Mouse (Mus musculus) liver, embryonic 14.5 days (tissue): Measurements from ENCODE around the gene Sp1. TPM values are rescaled to one million over a fixed set of nuclear protein-coding genes. Genes with fewer than 3 reads are reported as not detected.
A peak's percentile ranks its signal among the peaks of the same experiment; 100 is the strongest.

Experiments
- ATAC-seq: fragments of 200-750 bp; cut with Nextera tagmentation; 2 replicates; pipeline ENCODE4 v1.8.0; 2017; ENCODE audit warnings: moderate number of reproducible peaks, mild to moderate bottlenecking, moderate library complexity; ENCODE audit not compliant: insufficient read depth
- DNase-seq, 3 experiments: peaks; one replicate each; pipeline ENCODE4 v3.0.0-alpha.2; 2012 to 2013; ENCODE audit warnings: low read depth in 3 of 3, low spot score in 3 of 3
- H3K27ac ChIP-seq: fragments of 300-500 bp; sonication (generic); 2 replicates; pipeline ENCODE4 v1.5.1; 2014; ENCODE audit warnings: moderate library complexity, mild to moderate bottlenecking, control low read depth, inconsistent platforms
- H3K27me3 ChIP-seq: fragments of 300-500 bp; sonication (generic); 2 replicates; pipeline ENCODE4 v1.6.1; 2014; ENCODE audit warnings: mild to moderate bottlenecking, low read length, moderate library complexity; ENCODE audit not compliant: control insufficient read depth, insufficient read depth
- H3K36me3 ChIP-seq: fragments of 300-500 bp; sonication (generic); replicated peaks from 2 replicates; pipeline ENCODE4 v1.6.1; 2014; ENCODE audit warnings: low read depth; ENCODE audit not compliant: control insufficient read depth, insufficient read depth
- H3K4me1 ChIP-seq, 2 experiments: fragments of 200-500 bp in 1 of 2; fragments of 300-500 bp in 1 of 2; sonication (generic) in 1 of 2; replicated peaks; 2 replicates each; pipeline ENCODE4 v1.6.1; 2012 to 2014; ENCODE audit warnings: antibody characterized with exemption in 1 of 2, inconsistent platforms in 1 of 2, low read length in 1 of 2; ENCODE audit not compliant: control insufficient read depth in 2 of 2, insufficient read depth in 2 of 2
- H3K4me2 ChIP-seq: fragments of 300-500 bp; sonication (generic); 2 replicates; pipeline ENCODE4 v1.6.1; 2014; ENCODE audit warnings: low read depth, mild to moderate bottlenecking, control low read depth, moderate library complexity
- H3K4me3 ChIP-seq, 2 experiments: fragments of 200-500 bp in 1 of 2; fragments of 300-500 bp in 1 of 2; sonication (generic) in 1 of 2; 2 replicates each; pipeline ENCODE4 v1.5.1; 2012 to 2014; ENCODE audit warnings: low read depth in 2 of 2, low read length in 2 of 2, mild to moderate bottlenecking in 2 of 2, control low read depth in 1 of 2, inconsistent platforms in 1 of 2, moderate library complexity in 1 of 2; ENCODE audit not compliant: insufficient read depth in 1 of 2
- H3K9ac ChIP-seq: fragments of 300-500 bp; sonication (generic); replicated peaks from 2 replicates; pipeline ENCODE4 v1.6.1; 2014; ENCODE audit warnings: mild to moderate bottlenecking, control low read depth, moderate library complexity
- H3K9me3 ChIP-seq: fragments of 300-500 bp; sonication (generic); 2 replicates; pipeline ENCODE4 v1.6.1; 2016; ENCODE audit warnings: low read length, mixed read lengths; ENCODE audit not compliant: control insufficient read depth
- CTCF ChIP-seq: IDR thresholded peaks from 2 replicates; pipeline ENCODE4 v1.5.1; 2016; ENCODE audit warnings: antibody characterized with exemption, low read depth, control low read depth
- EP300 ChIP-seq: IDR thresholded peaks from 2 replicates; pipeline ENCODE4 v1.6.1; 2016; ENCODE audit warnings: antibody characterized with exemption, low read depth
- WGBS: fragments of 180-500 bp; shearing (Covaris S2); extraction: QIAGEN DNeasy Blood & Tissue Kit; methylation state at CpG from one replicate; pipeline ENCODE4 v1.1.7; 2014; ENCODE audit not compliant: insufficient replicate concordance; 5-methylcytosine and 5-hydroxymethylcytosine counted together
- polyA plus RNA-seq, 2 experiments: library from polyadenylated mRNA; depleted of rRNA in 1 of 2; stranded (reverse) in 1 of 2; unstranded in 1 of 2; fragments of >200 nt; fragmentation: Nextera tagmentation in 1 of 2; extraction: Ambion mirVana in 1 of 2; gene quantifications; 2 replicates each; pipeline versions ENCODE4 v1.2.1 to v1.2.3; 2012 to 2014

Gene Sp1
- polyA plus RNA-seq, 2 experiments: 5.4 to 9.5 TPM

DNA sequence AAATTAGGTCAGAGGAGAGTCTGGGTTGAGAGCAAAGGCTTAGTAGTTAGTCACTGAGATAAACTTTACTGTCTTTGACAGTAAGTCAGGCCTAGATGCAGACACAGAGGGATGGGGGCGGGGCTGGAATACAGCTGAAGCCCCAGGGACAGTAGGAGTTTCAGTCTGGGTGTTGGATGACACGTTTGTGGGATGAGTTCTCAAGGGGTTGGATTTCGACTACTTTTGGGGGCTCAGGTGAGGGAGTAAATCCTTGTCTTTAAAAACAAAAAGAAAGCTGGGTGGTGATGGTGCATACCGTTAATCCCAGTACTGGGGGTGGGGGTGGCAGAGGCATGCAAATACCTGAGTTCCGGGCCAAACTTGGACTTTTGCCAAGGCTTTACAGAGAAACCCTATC lies 7.3 kb upstream of the Sp1 start:
- H3K36me3 ChIP-seq: no peaks in the 10 kb centered on the region
- peaks cover 35 to 53% of the 10 kb centered on the region in 2 experiments for H3K4me1 ChIP-seq
- peak overlapping the region in 1 of 2 experiments; percentile 73; a peak in 2 of 4 replicates for H3K4me3 ChIP-seq
- peak overlapping the region; percentile 95 for H3K4me2 ChIP-seq
- H3K9ac ChIP-seq: no peak overlapping the region
- no peak for ATAC-seq
- 45% methylated on average over 5 of the region's 5 CpGs for WGBS
- no peak for DNase-seq
- no peak overlapping the region for H3K27ac ChIP-seq
- no peaks in the 10 kb centered on the region for H3K9me3 ChIP-seq
- TF ChIP-seq EP300 (no peak), CTCF (no peak)
- H3K27me3 ChIP-seq: no peaks in the 10 kb centered on the region

DNA sequence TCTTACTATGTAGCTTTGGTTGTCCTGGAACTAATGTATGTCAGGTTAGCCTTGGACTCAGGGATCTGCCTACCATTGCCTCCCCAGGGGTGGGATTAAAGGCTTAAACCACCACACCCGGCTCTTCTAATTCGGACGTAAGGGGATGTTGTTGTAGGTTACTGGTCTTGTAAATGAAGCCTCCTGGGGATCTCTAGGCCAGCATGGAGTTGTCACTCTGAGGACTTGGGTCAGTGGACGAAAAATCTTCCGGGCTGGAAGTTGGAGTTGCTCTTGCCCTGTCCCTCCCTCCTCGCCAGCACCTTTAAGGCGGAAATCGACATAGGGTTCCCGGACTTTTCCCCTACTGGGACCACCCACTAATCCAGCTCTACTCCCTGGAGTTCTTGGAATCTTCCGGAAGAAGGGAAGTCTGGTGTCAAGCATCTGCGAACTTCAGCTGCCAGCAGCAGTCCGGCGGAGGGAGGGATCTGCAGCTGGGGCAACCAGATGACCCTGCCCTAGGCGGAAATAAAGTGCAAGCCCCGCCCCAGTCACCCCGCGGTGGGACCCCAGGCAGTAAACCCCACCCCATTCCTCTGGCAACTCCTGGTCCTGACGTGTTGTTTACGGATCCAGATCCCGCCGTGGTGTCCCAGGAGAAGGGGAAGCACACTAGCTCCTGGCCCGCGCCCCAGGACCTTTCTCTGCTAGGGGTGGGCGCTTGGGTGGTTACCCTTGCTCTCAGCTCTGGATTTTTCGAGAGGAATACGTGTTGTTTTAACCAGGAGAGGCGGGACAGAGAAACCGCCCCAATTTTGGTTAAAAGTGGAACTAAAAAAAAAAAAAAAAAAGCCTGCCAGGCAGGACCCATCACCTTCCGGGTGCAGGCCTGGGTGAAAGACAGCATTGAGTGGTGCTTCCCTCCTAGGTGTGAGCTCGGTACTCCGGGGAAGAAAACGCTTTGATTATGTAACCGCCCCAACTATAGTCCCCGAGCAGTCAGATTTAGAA lies 6.4 kb upstream of the Sp1 start:
- ATAC-seq: peak; percentile 73
- TF ChIP-seq EP300 (no peak), CTCF (no peak)
- Histone ChIP-seq H3K27me3 (no peaks in the 10 kb centered on the region), H3K27ac (peak overlapping the region; percentile 80), H3K9ac (peak overlapping the region; percentile 90), H3K4me1 (peaks cover 30 to 46% of the 10 kb centered on the region in 2 experiments), H3K36me3 (no peaks in the 10 kb centered on the region), H3K4me2 (peak overlapping the region; percentile 95), H3K4me3 (peak overlapping the region; percentile 63 to 73), H3K9me3 (no peaks in the 10 kb centered on the region)
- WGBS: 2% methylated on average over 34 of the region's 34 CpGs
- peak in 2 of 3 experiments; percentile 50 to 62 for DNase-seq

DNA sequence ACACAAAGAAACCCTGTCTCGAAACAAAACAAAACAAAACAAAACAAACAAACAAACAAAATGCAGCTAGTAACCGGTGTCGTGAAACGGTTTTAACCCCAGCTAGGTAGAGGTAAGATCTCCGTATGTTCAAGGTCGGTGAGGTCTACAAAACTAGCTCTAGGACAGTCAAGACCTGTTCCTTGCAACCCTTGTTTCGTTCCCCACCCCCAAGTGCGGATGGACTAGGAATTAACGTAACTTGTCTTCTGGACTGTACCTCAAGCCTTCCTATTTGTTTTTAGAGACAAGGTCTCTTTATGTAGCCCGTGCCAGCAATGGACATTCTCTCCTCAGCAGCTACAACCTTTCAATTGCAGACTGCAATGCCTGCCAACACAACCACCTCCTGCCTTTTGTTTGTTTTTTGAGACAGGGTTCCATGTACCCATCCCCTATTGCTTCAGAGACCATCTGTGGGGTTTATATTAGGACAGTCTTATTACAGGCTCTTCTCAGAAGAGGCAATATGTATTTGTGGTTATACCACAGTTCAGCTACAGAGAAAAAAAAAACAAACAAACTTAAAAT lies 5.4 kb upstream of the Sp1 start:
- H3K9ac ChIP-seq: no peak overlapping the region
- TF ChIP-seq CTCF (no peak), EP300 (no peak)

DNA sequence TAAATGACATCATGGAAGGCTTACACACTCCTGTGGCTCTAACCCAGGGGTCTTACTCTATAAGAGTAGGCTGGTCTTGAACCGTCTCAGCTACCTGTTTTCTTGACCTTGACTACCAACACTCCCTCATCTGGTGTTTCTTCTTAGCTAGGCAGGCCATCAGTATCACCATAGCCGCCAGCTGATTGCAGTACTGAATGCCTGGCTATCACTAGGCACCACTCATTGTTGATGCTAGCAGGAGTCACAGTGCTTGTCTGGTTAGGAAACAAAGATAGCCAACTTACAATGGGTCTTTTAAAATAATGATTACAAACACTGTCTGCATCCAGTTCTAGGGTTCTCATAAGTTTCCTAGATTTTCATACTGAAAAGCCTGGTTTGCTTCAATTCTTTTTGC lies 4.7 kb upstream of the Sp1 start:
- H3K4me1 ChIP-seq: peaks cover 27 to 35% of the 10 kb centered on the region in 2 experiments
- no peaks in the 10 kb centered on the region for H3K27me3 ChIP-seq

More for the DNA sequence above, 5.4 kb upstream of the Sp1 start:
- ATAC-seq (no peak), DNase-seq (no peak)
- peak overlapping the region; percentile 95 for H3K4me2 ChIP-seq
- no peak overlapping the region; a peak in 1 of 4 replicates for H3K4me3 ChIP-seq
- peak overlapping the region; percentile 4 for H3K27ac ChIP-seq
- no peaks in the 10 kb centered on the region for H3K36me3 ChIP-seq
- H3K4me1 ChIP-seq: peaks cover 30 to 41% of the 10 kb centered on the region in 2 experiments
- 75% methylated on average over 10 of the region's 10 CpGs for WGBS
- no peaks in the 10 kb centered on the region for H3K9me3 ChIP-seq
- H3K27me3 ChIP-seq: no peaks in the 10 kb centered on the region

DNA sequence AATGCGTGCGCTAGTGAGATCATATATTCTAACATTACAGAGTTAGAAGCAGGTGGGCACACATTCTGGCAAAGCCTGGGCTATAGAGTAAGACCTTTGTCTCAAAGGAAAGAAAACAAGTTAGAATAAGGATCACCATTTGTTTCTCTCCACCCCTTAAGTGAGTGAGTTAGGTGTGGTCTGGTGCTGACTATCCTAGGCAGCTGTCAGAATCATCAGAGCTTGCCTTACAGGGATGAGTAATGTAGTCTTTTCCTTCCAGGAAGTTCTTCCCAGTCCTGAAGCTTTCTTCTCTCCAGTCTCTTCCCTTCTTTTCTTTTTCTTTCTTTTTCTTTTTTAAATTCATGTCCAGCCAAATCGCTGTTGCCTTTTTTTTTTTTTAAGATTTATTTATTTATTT lies 3.7 kb upstream of the Sp1 start:
- Histone ChIP-seq H3K27me3 (no peaks in the 10 kb centered on the region), H3K9me3 (no peaks in the 10 kb centered on the region), H3K27ac (no peak overlapping the region), H3K36me3 (no peaks in the 10 kb centered on the region; the same call in 1 of the 2 replicates), H3K4me2 (no peak overlapping the region), H3K9ac (no peak overlapping the region), H3K4me1 (peaks cover 29 to 35% of the 10 kb centered on the region in 2 experiments), H3K4me3 (no peak overlapping the region)
- no peak for DNase-seq
- 90% methylated on average over 3 of the region's 3 CpGs for WGBS
- ATAC-seq: no peak
- no peak for TF ChIP-seq EP300
- no peak for TF ChIP-seq CTCF

More for the DNA sequence above, 4.7 kb upstream of the Sp1 start:
- ATAC-seq (no peak), DNase-seq (no peak)
- 39% methylated on average over 2 of the region's 2 CpGs for WGBS
- Histone ChIP-seq H3K27ac (no peak overlapping the region), H3K4me3 (no peak overlapping the region), H3K4me2 (no peak overlapping the region), H3K36me3 (no peaks in the 10 kb centered on the region), H3K9me3 (no peaks in the 10 kb centered on the region), H3K9ac (no peak overlapping the region)
- TF ChIP-seq EP300 (no peak), CTCF (no peak)
